Mouse (Mus musculus) heart, adult 2 months (tissue): ENCODE data around the gene Plcb4. TPM values are rescaled to one million over a fixed set of nuclear protein-coding genes. Genes with fewer than 3 reads are reported as not detected.

Experiments
- DNase-seq, 2 experiments: peaks; one replicate each; pipeline ENCODE4 v3.0.0; 2021
- H3K27ac ChIP-seq: fragments of 200-600 bp; 2 replicates; pipeline ENCODE4 v1.8.1; 2022
- H3K27me3 ChIP-seq: fragments of 200-500 bp; 2 replicates; pipeline ENCODE4 v1.6.1; 2012; ENCODE audit warnings: mild to moderate bottlenecking, low read length, inconsistent platforms, mixed read lengths; ENCODE audit not compliant: control insufficient read depth, insufficient read depth
- H3K36me3 ChIP-seq: fragments of 200-500 bp; 2 replicates; pipeline ENCODE4 v1.6.1; 2012; ENCODE audit warnings: low read length, inconsistent platforms; ENCODE audit not compliant: control insufficient read depth, insufficient read depth
- H3K4me1 ChIP-seq: fragments of 200-500 bp; 2 replicates; pipeline ENCODE4 v1.6.1; 2011; ENCODE audit warnings: low read length; ENCODE audit not compliant: control insufficient read depth, insufficient read depth
- H3K4me3 ChIP-seq: fragments of 200-600 bp; 2 replicates; pipeline ENCODE4 v1.8.1; 2022
- H3K79me2 ChIP-seq: fragments of 200-500 bp; replicated peaks from 2 replicates; pipeline ENCODE4 v1.6.1; 2012; ENCODE audit warnings: mild to moderate bottlenecking, inconsistent platforms, low read length, moderate library complexity, mixed read lengths; ENCODE audit not compliant: control insufficient read depth, insufficient read depth
- H3K9ac ChIP-seq: fragments of 200-500 bp; 2 replicates; pipeline ENCODE4 v1.6.1; 2012; ENCODE audit warnings: low read depth, mild to moderate bottlenecking, control low read depth, inconsistent platforms, low read length, mixed read lengths
- CTCF ChIP-seq: fragments of 200-600 bp; IDR thresholded peaks from 2 replicates; pipeline ENCODE4 v1.8.1; 2022; ENCODE audit warnings: antibody characterized with exemption, mild to moderate bottlenecking, moderate library complexity
- EP300 ChIP-seq: fragments of 200-500 bp; IDR thresholded peaks from 2 replicates; pipeline ENCODE4 v1.6.1; 2011; ENCODE audit warnings: low read depth, low read length, control low read depth; ENCODE audit not compliant: insufficient read depth
- POLR2A ChIP-seq: fragments of 200-500 bp; IDR thresholded peaks from 2 replicates; pipeline ENCODE4 v1.6.1; 2011; ENCODE audit warnings: mild to moderate bottlenecking, low read depth, low read length, control low read depth; ENCODE audit not compliant: insufficient read depth
- WGBS: fragments of 180-500 bp; shearing (Covaris S2); methylation state at CpG from one replicate; pipeline ENCODE4 v1.1.7; 2018; 5-methylcytosine and 5-hydroxymethylcytosine counted together
- intact Hi-C: fragments of 180-260 bp; cut with DNase I; formaldehyde crosslinking; loops from one replicate; pipeline ENCODE4 v1.15.1; 2025
- polyA plus RNA-seq: library from polyadenylated mRNA; depleted of rRNA; stranded (reverse); fragments of >200 nt; gene quantifications from 2 replicates; pipeline ENCODE4 v1.2.3, GENCODE M21; 2012
- total RNA-seq, 2 experiments: library from RNA; stranded (reverse); gene quantifications; 2 replicates each; pipeline ENCODE4 v1.2.3; 2021

Gene Plcb4
- total and polyA plus RNA-seq, 3 experiments = 23.1 to 60.2 (median 55.0) TPM

DNA sequence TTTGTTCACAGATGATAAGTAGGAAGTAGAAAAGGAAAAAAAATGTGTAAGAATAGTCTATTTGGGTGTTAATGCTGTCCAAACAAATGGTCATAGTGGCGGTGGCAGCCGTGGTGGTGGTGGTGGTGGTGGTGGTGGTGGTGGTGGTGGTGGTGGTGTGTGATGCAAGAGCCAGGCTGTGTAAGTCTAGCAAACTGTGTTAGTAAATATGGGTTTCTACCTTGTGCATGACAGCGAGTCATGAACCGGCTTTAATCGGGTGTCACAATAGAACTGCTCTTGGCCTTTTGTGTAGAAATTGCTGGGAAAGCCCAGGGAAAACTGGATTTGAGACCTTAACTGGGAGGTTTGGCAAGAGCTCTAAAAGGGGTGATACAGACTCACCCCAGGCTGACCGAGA is 188.9 kb downstream of the Plcb4 start:
- H3K79me2 ChIP-seq = no peaks in the 10 kb centered on the region; the same call in 1 of the 2 replicates
- no peak for TF ChIP-seq EP300
- TF ChIP-seq CTCF = no peak
- no peak for TF ChIP-seq POLR2A
- intact Hi-C loops = no loop called here
- no peak overlapping the region for H3K9ac ChIP-seq
- no peak overlapping the region for H3K4me3 ChIP-seq
- WGBS = 87% methylated on average over 6 of the region's 6 CpGs
- H3K4me1 ChIP-seq = peaks cover 12% of the 10 kb centered on the region
- peaks cover 12% of the 10 kb centered on the region; the same call in 1 of the 2 replicates for H3K36me3 ChIP-seq
- no peak for DNase-seq
- H3K27me3 ChIP-seq = no peaks in the 10 kb centered on the region
- no peak overlapping the region for H3K27ac ChIP-seq

- WGBS = 81% methylated on average over 4 of the region's 4 CpGs
Measured at GRCm38 (mm10) chr2:135848169-135848568, 189.4 kb downstream of the Plcb4 start.

GRCm38 (mm10) chr2:135851964-135852363 is 193.2 kb downstream of the Plcb4 start:
- peaks cover 23% of the 10 kb centered on the region for H3K4me1 ChIP-seq
- H3K27me3 ChIP-seq = no peaks in the 10 kb centered on the region
- H3K79me2 ChIP-seq = no peaks in the 10 kb centered on the region
- WGBS = 51% methylated on average over 5 of the region's 5 CpGs
- H3K4me3 ChIP-seq = no peak overlapping the region
- intact Hi-C loops = no loop called here
- peak overlapping the region; percentile 55 for H3K27ac ChIP-seq
- H3K36me3 ChIP-seq = peaks cover 21% of the 10 kb centered on the region; the same call in 1 of the 2 replicates
- TF ChIP-seq POLR2A (no peak), CTCF (no peak), EP300 (no peak)
- DNase-seq = no peak
- H3K9ac ChIP-seq = no peak overlapping the region

More at GRCm38 (mm10) chr2:135848169-135848568, 189.4 kb downstream of the Plcb4 start:
- intact Hi-C loops = no loop called here
- Histone ChIP-seq H3K27ac (no peak overlapping the region), H3K79me2 (no peaks in the 10 kb centered on the region; the same call in 1 of the 2 replicates), H3K9ac (no peak overlapping the region), H3K4me3 (no peak overlapping the region), H3K27me3 (no peaks in the 10 kb centered on the region), H3K4me1 (peaks cover 15% of the 10 kb centered on the region), H3K36me3 (peaks cover 16% of the 10 kb centered on the region; the same call in 1 of the 2 replicates)
- DNase-seq = no peak
- TF ChIP-seq CTCF (no peak), POLR2A (no peak), EP300 (no peak)

DNA sequence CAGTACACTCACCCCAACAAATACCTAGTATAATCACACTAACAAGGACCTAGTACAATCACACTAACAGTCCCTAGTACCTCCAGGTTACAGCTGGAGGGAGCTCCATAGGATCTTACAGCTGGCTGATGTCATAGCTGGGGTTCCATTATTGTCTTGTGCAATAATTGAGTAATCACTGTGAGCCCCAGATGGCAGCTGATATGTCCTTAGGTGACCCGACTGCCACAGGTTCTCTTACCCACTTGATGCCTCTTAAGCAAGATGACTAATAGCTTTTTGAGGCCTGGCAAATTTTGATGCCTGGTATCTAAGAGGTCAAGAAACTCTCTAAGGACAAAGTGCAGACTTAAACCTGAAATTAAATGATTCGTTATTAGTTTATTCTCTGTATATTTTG is 194.3 kb downstream of the Plcb4 start:
- 69% methylated on average over 2 of the region's 2 CpGs for WGBS
- intact Hi-C loops = no loop called here
- Histone ChIP-seq H3K27me3 (no peaks in the 10 kb centered on the region), H3K9ac (no peak overlapping the region), H3K4me3 (no peak overlapping the region), H3K27ac (peak overlapping the region; percentile 20), H3K4me1 (peaks cover 22% of the 10 kb centered on the region), H3K79me2 (peaks cover 2% of the 10 kb centered on the region), H3K36me3 (peaks cover 20% of the 10 kb centered on the region; the same call in 1 of the 2 replicates)
- TF ChIP-seq CTCF (0 out of 2 replicates have a peak, but pooled peaks have one; percentile 7), POLR2A (no peak), EP300 (no peak)
- DNase-seq = no peak

DNA sequence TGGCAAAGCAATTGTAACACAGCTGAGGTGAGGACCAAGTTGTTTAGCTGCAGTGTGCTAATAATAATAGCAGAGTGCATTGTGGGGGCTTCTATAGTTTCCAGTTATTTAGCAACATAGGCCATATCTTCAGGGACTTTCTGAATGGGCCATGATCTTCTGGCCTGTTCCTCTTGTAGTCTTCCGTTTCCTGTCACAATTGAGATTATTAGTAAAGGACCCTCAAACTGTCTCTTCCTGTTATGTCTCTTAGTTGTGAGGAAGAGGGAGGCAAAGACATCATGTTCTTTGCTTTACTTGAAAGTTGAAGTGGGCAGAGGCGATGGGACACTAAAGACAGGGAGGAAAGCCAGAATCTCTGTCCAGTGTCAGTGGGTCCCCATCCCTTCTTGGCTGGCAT is 195.2 kb downstream of the Plcb4 start:
- peak overlapping the region; percentile 40 for H3K27ac ChIP-seq
- no peak for DNase-seq

GRCm38 (mm10) chr2:135855890-135856490 is 197.2 kb downstream of the Plcb4 start:
- H3K9ac ChIP-seq = no peak overlapping the region
- H3K79me2 ChIP-seq = peaks cover 2% of the 10 kb centered on the region
- H3K27me3 ChIP-seq = no peaks in the 10 kb centered on the region
- H3K27ac ChIP-seq = no peak overlapping the region
- no peak for DNase-seq
- no peak for TF ChIP-seq CTCF
- no peak for TF ChIP-seq EP300
- no peak for TF ChIP-seq POLR2A
- H3K4me3 ChIP-seq = no peak overlapping the region
- H3K36me3 ChIP-seq = peaks cover 14% of the 10 kb centered on the region; the same call in 1 of the 2 replicates
- 85% methylated on average over 6 of the region's 6 CpGs for WGBS
- peaks cover 18% of the 10 kb centered on the region for H3K4me1 ChIP-seq
- intact Hi-C loops = no loop called here

More for the DNA sequence above, 195.2 kb downstream of the Plcb4 start:
- Histone ChIP-seq H3K36me3 (peaks cover 18% of the 10 kb centered on the region; the same call in 1 of the 2 replicates), H3K9ac (no peak overlapping the region), H3K4me3 (no peak overlapping the region), H3K79me2 (peaks cover 2% of the 10 kb centered on the region), H3K4me1 (peaks cover 22% of the 10 kb centered on the region), H3K27me3 (no peaks in the 10 kb centered on the region)
- intact Hi-C loops = no loop called here
- TF ChIP-seq EP300 = no peak
- no peak for TF ChIP-seq CTCF
- TF ChIP-seq POLR2A = no peak
- WGBS = 52% methylated on average over 2 of the region's 2 CpGs
